Mouse (Mus musculus) embryonic facial prominence, embryonic 14.5 days (tissue): Measurements from ENCODE around the gene Tgfbr3. TPM values are rescaled to one million over a fixed set of nuclear protein-coding genes. Genes with fewer than 3 reads are reported as not detected.

Source experiments
- ATAC-seq: fragments of 200-750 bp; cut with Nextera tagmentation; 2 replicates; pipeline ENCODE4 v1.8.0; 2017; ENCODE audit warnings: low read depth, moderate number of reproducible peaks, moderate TSS enrichment
- DNase-seq: peaks from one replicate; pipeline ENCODE4 v3.0.0-alpha.2; 2015; ENCODE audit warnings: low spot score
- H3K27ac ChIP-seq: fragments of 300-500 bp; sonication (generic); replicated peaks from 2 replicates; pipeline ENCODE4 v1.5.1; 2014; ENCODE audit warnings: low read depth, mild to moderate bottlenecking, low read length, moderate library complexity
- H3K27me3 ChIP-seq: fragments of 300-500 bp; sonication (generic); replicated peaks from 2 replicates; pipeline ENCODE4 v1.6.1; 2014; ENCODE audit warnings: low read length; ENCODE audit not compliant: control insufficient read depth, insufficient read depth
- H3K36me3 ChIP-seq: fragments of 300-500 bp; sonication (generic); 2 replicates; pipeline ENCODE4 v1.6.1; 2014; ENCODE audit warnings: low read length, mixed read lengths; ENCODE audit not compliant: control insufficient read depth, insufficient read depth
- H3K4me1 ChIP-seq: fragments of 300-500 bp; sonication (generic); 2 replicates; pipeline ENCODE4 v1.6.1; 2014; ENCODE audit warnings: antibody characterized with exemption, low read length; ENCODE audit not compliant: control insufficient read depth, insufficient read depth
- H3K4me2 ChIP-seq: fragments of 300-500 bp; sonication (generic); 2 replicates; pipeline ENCODE4 v1.6.1; 2014; ENCODE audit warnings: low read depth, mild to moderate bottlenecking, low read length, moderate library complexity, mixed read lengths
- H3K4me3 ChIP-seq: fragments of 300-500 bp; sonication (generic); 2 replicates; pipeline ENCODE4 v1.5.1; 2014; ENCODE audit warnings: low read depth, mild to moderate bottlenecking, low read length
- H3K9ac ChIP-seq: fragments of 300-500 bp; sonication (generic); 2 replicates; pipeline ENCODE4 v1.6.1; 2014; ENCODE audit warnings: low read depth, mild to moderate bottlenecking, low read length, moderate library complexity, mixed read lengths
- H3K9me3 ChIP-seq: fragments of 300-500 bp; sonication (generic); 2 replicates; pipeline ENCODE4 v1.6.1; 2016; ENCODE audit warnings: low read length; ENCODE audit not compliant: control insufficient read depth
- WGBS: fragments of 180-500 bp; shearing (Covaris S2); extraction: QIAGEN DNeasy Blood & Tissue Kit; methylation state at CpG from one replicate; pipeline ENCODE4 v1.1.7; 2014; 5-methylcytosine and 5-hydroxymethylcytosine counted together
- polyA plus RNA-seq: library from polyadenylated mRNA; unstranded; fragments of >200 nt; fragmentation: Nextera tagmentation; extraction: Ambion mirVana; gene quantifications from 2 replicates; pipeline ENCODE4 v1.2.1, GENCODE M21; 2014

Tgfbr3 gene
- polyA plus RNA-seq, 1 experiment from 2014 or later, result 36.5 TPM

- Histone ChIP-seq H3K27me3 (no peaks in the 10 kb centered on the region), H3K9me3 (no peaks in the 10 kb centered on the region), H3K36me3 (no peaks in the 10 kb centered on the region; the same call in 1 of the 2 replicates), H3K4me2 (no peak overlapping the region), H3K4me1 (peaks cover 26% of the 10 kb centered on the region), H3K9ac (no peak overlapping the region), H3K27ac (no peak overlapping the region), H3K4me3 (no peak overlapping the region)
- 77% methylated on average over 4 of the region's 4 CpGs for WGBS
- no peak for DNase-seq
- no peak for ATAC-seq
Observed at GRCm38 (mm10) chr5:107176196-107176595, 113.2 kb downstream of the Tgfbr3 start.

- Histone ChIP-seq H3K4me3 (no peak overlapping the region), H3K9ac (no peak overlapping the region), H3K4me1 (peaks cover 31% of the 10 kb centered on the region), H3K9me3 (no peaks in the 10 kb centered on the region), H3K4me2 (no peak overlapping the region), H3K36me3 (no peaks in the 10 kb centered on the region; the same call in 1 of the 2 replicates), H3K27ac (no peak overlapping the region), H3K27me3 (no peaks in the 10 kb centered on the region)
- no peak for ATAC-seq
- DNase-seq, result peak; percentile 63
Observed at GRCm38 (mm10) chr5:107174188-107174587, 115.2 kb downstream of the Tgfbr3 start.

- WGBS, result 70% methylated on average over 2 of the region's 2 CpGs
Observed at GRCm38 (mm10) chr5:107173483-107173882, 115.9 kb downstream of the Tgfbr3 start.

GRCm38 (mm10) chr5:107171861-107172260, 117.6 kb downstream of the Tgfbr3 start:
- 76% methylated on average over 7 of the region's 7 CpGs for WGBS
- ATAC-seq, result no peak
- H3K4me2 ChIP-seq, result no peak overlapping the region
- H3K4me3 ChIP-seq, result no peak overlapping the region
- no peak overlapping the region for H3K27ac ChIP-seq
- DNase-seq, result no peak
- peaks cover 33% of the 10 kb centered on the region for H3K4me1 ChIP-seq
- no peaks in the 10 kb centered on the region for H3K27me3 ChIP-seq
- no peaks in the 10 kb centered on the region; the same call in 1 of the 2 replicates for H3K36me3 ChIP-seq
- no peaks in the 10 kb centered on the region for H3K9me3 ChIP-seq
- no peak overlapping the region for H3K9ac ChIP-seq

More at GRCm38 (mm10) chr5:107173483-107173882, 115.9 kb downstream of the Tgfbr3 start:
- ATAC-seq, result no peak
- H3K9me3 ChIP-seq, result no peaks in the 10 kb centered on the region
- no peak overlapping the region for H3K27ac ChIP-seq
- H3K36me3 ChIP-seq, result no peaks in the 10 kb centered on the region; the same call in 1 of the 2 replicates
- H3K27me3 ChIP-seq, result no peaks in the 10 kb centered on the region
- no peak overlapping the region for H3K4me2 ChIP-seq
- H3K4me3 ChIP-seq, result no peak overlapping the region
- no peak overlapping the region for H3K9ac ChIP-seq
- H3K4me1 ChIP-seq, result peaks cover 31% of the 10 kb centered on the region
- DNase-seq, result no peak

- no peaks in the 10 kb centered on the region for H3K9me3 ChIP-seq
- 0 out of 2 replicates have a peak overlapping the region, but pooled peaks have one; percentile 4 for H3K9ac ChIP-seq
- 74% methylated on average over 5 of the region's 5 CpGs for WGBS
- H3K4me1 ChIP-seq, result peaks cover 51% of the 10 kb centered on the region
- no peaks in the 10 kb centered on the region for H3K36me3 ChIP-seq
- H3K27ac ChIP-seq, result no peak overlapping the region
- DNase-seq, result no peak
- no peak overlapping the region for H3K4me3 ChIP-seq
- H3K27me3 ChIP-seq, result no peaks in the 10 kb centered on the region
- no peak overlapping the region for H3K4me2 ChIP-seq
- no peak for ATAC-seq
Observed at GRCm38 (mm10) chr5:107169796-107170195, 119.6 kb downstream of the Tgfbr3 start.

GRCm38 (mm10) chr5:107167872-107168300, 121.5 kb downstream of the Tgfbr3 start:
- Histone ChIP-seq H3K27me3 (no peaks in the 10 kb centered on the region), H3K4me2 (peak overlapping the region; percentile 31), H3K9ac (no peak overlapping the region), H3K36me3 (no peaks in the 10 kb centered on the region), H3K27ac (peak overlapping the region; percentile 83), H3K4me3 (no peak overlapping the region), H3K4me1 (peaks cover 65% of the 10 kb centered on the region), H3K9me3 (no peaks in the 10 kb centered on the region)
- WGBS, result 13% methylated on average over 8 of the region's 8 CpGs
- DNase-seq (peak; percentile 97), ATAC-seq (peak; percentile 92)

GRCm38 (mm10) chr5:107167373-107167772, 122.1 kb downstream of the Tgfbr3 start:
- Histone ChIP-seq H3K9ac (peak overlapping the region; percentile 26; the same call in 1 of the 2 replicates), H3K4me1 (peaks cover 70% of the 10 kb centered on the region), H3K4me2 (peak overlapping the region; percentile 31), H3K36me3 (no peaks in the 10 kb centered on the region), H3K27me3 (no peaks in the 10 kb centered on the region), H3K9me3 (no peaks in the 10 kb centered on the region), H3K27ac (peak overlapping the region; percentile 83), H3K4me3 (no peak overlapping the region)
- DNase-seq, result no peak
- 25% methylated on average over 12 of the region's 12 CpGs for WGBS
- peak; percentile 9 for ATAC-seq

- 48% methylated on average over 11 of the region's 11 CpGs for WGBS
- Histone ChIP-seq H3K4me3 (no peak overlapping the region), H3K36me3 (no peaks in the 10 kb centered on the region), H3K9me3 (no peaks in the 10 kb centered on the region), H3K27ac (peak overlapping the region; percentile 83), H3K4me1 (peaks cover 75% of the 10 kb centered on the region), H3K4me2 (peak overlapping the region; percentile 31), H3K9ac (peak overlapping the region; percentile 26; the same call in 1 of the 2 replicates), H3K27me3 (no peaks in the 10 kb centered on the region)
- ATAC-seq (no peak), DNase-seq (no peak)
Observed at GRCm38 (mm10) chr5:107166659-107167370, 122.6 kb downstream of the Tgfbr3 start.

- Histone ChIP-seq H3K9ac (no peak overlapping the region), H3K27ac (no peak overlapping the region), H3K4me1 (peaks cover 84% of the 10 kb centered on the region), H3K4me2 (no peak overlapping the region), H3K36me3 (no peaks in the 10 kb centered on the region), H3K27me3 (no peaks in the 10 kb centered on the region), H3K4me3 (no peak overlapping the region), H3K9me3 (no peaks in the 10 kb centered on the region)
- DNase-seq (no peak), ATAC-seq (no peak)
- WGBS, result 76% methylated on average over 7 of the region's 7 CpGs
Observed at GRCm38 (mm10) chr5:107165734-107166133, 123.7 kb downstream of the Tgfbr3 start.
